Mouse (Mus musculus): ENCODE data around the gene Agps.

DNA sequence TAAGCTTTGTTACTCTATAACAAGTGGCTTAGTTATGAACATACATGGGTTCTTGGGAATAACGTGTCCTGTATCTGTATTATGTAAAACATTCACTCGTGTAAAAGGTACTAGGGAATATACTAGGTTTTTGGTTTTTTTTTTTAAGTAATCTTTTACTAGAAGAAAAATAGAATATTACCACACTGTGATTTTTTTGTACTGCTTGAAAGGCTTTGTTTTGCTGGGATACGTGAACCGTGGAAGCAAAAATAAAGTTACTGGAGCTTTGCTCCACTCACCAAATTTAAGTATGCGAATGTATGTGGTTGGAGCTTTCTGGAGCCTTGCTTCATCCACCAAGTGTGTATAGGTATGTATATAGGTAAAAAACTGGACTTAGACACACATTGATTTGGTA is 24.5 kb upstream of the Agps start:
- TF ChIP-seq POLR2A (IDR thresholded peaks at IDR 0.05; ENCODE audit: extremely low read depth, insufficient read depth, low read length) (no peak), CTCF (IDR thresholded peaks at IDR 0.05; ENCODE audit: extremely low read depth, insufficient read depth, low read length) (no peak)

All from cortical plate, adult 2 months (tissue).